Mouse (Mus musculus): ENCODE measurements around the gene Eed. TPM values are rescaled to one million over a fixed set of nuclear protein-coding genes. Genes with fewer than 3 reads are reported as not detected.

Gene Eed
- total RNA-seq, 1 experiment = 321 TPM

- Histone ChIP-seq H3K9ac (ENCODE audit: insufficient read depth, low read depth, low read length, poor library complexity, severe bottlenecking) (peak overlapping the region; percentile 99), H3K4me3 (ENCODE audit: insufficient read depth in 1 of 2, low read depth in 1 of 2, low read length in 2 of 2, poor library complexity in 1 of 2, severe bottlenecking in 1 of 2) (peak overlapping the region; percentile 78 to 91), H3K27ac (ENCODE audit: insufficient read depth, low read depth, low read length, poor library complexity, severe bottlenecking) (peak overlapping the region; percentile 100), H3K9me3 (ENCODE audit: control insufficient read depth, insufficient read depth, low read depth, low read length) (no peaks in the 10 kb centered on the region), H3K4me1 (ENCODE audit: control insufficient read depth in 2 of 2, insufficient read depth in 2 of 2, low read length in 2 of 2, poor library complexity in 1 of 2) (peaks cover 7 to 12% of the 10 kb centered on the region in 2 experiments; a peak in 3 of 4 replicates), H3K36me3 (ENCODE audit: control insufficient read depth, insufficient read depth, low read length, poor library complexity, severe bottlenecking) (peaks cover 9% of the 10 kb centered on the region)
- TF ChIP-seq ZNF384 (IDR thresholded peaks at IDR 0.05; ENCODE audit: low read depth, low read length) (peak; percentile 92), HCFC1 (IDR thresholded peaks at IDR 0.05; ENCODE audit: borderline replicate concordance, insufficient read depth, low read length) (no peak)
- no peak for DNase-seq (ENCODE audit: low read depth, low spot score)
- in situ Hi-C loops (cut with MboI; ENCODE audit: low sequenced_read_pairs in 2 of 2, unreplicated experiment in 2 of 2) = no loop called here
These were observed 1.2 kb downstream of the Eed start for GRCm38 (mm10) chr7:89979432-89980130.

- no peak overlapping the region; the same call in 1 of the 2 replicates for H3K9ac ChIP-seq (ENCODE audit: insufficient read depth, low read depth, low read length, poor library complexity, severe bottlenecking)
- no peak for DNase-seq (ENCODE audit: low read depth, low spot score)
- H3K27ac ChIP-seq (ENCODE audit: insufficient read depth, low read depth, low read length, poor library complexity, severe bottlenecking) = no peak overlapping the region; the same call in 1 of the 2 replicates
- no peaks in the 10 kb centered on the region for H3K9me3 ChIP-seq (ENCODE audit: control insufficient read depth, insufficient read depth, low read depth, low read length)
- in situ Hi-C loops (cut with MboI; ENCODE audit: low sequenced_read_pairs in 2 of 2, unreplicated experiment in 2 of 2) = no loop called here
- peaks cover 8 to 13% of the 10 kb centered on the region in 2 experiments; a peak in 3 of 4 replicates for H3K4me1 ChIP-seq (ENCODE audit: control insufficient read depth in 2 of 2, insufficient read depth in 2 of 2, low read length in 2 of 2, poor library complexity in 1 of 2)
- no peak for TF ChIP-seq ZC3H11A (IDR thresholded peaks at IDR 0.05; ENCODE audit: borderline replicate concordance, low read depth, low read length)
- peaks cover 28% of the 10 kb centered on the region for H3K36me3 ChIP-seq (ENCODE audit: control insufficient read depth, insufficient read depth, low read length, poor library complexity, severe bottlenecking)
- H3K4me3 ChIP-seq (ENCODE audit: insufficient read depth in 1 of 2, low read depth in 1 of 2, low read length in 2 of 2, poor library complexity in 1 of 2, severe bottlenecking in 1 of 2) = peak overlapping the region in 1 of 2 experiments; percentile 44; a peak in 1 of 4 replicates
These were observed 4.0 kb downstream of the Eed start for GRCm38 (mm10) chr7:89976796-89977195.

- no peak for TF ChIP-seq CHD2 (IDR thresholded peaks at IDR 0.05; ENCODE audit: low read depth, low read length)
- no peak for TF ChIP-seq ZC3H11A (IDR thresholded peaks at IDR 0.05; ENCODE audit: borderline replicate concordance, low read depth, low read length)
- TF ChIP-seq ZNF384 (IDR thresholded peaks at IDR 0.05; ENCODE audit: low read depth, low read length) = no peak
- Histone ChIP-seq H3K9me3 (ENCODE audit: control insufficient read depth, insufficient read depth, low read depth, low read length) (no peaks in the 10 kb centered on the region), H3K4me3 (ENCODE audit: insufficient read depth in 1 of 2, low read depth in 1 of 2, low read length in 2 of 2, poor library complexity in 1 of 2, severe bottlenecking in 1 of 2) (peak overlapping the region in 1 of 2 experiments; percentile 27; a peak in 1 of 4 replicates), H3K4me1 (ENCODE audit: control insufficient read depth in 2 of 2, insufficient read depth in 2 of 2, low read length in 2 of 2, poor library complexity in 1 of 2) (peaks cover 8 to 13% of the 10 kb centered on the region in 2 experiments; a peak in 3 of 4 replicates), H3K9ac (ENCODE audit: insufficient read depth, low read depth, low read length, poor library complexity, severe bottlenecking) (no peak overlapping the region; the same call in 1 of the 2 replicates), H3K27ac (ENCODE audit: insufficient read depth, low read depth, low read length, poor library complexity, severe bottlenecking) (peak overlapping the region; percentile 86; the same call in 1 of the 2 replicates), H3K36me3 (ENCODE audit: control insufficient read depth, insufficient read depth, low read length, poor library complexity, severe bottlenecking) (peaks cover 33% of the 10 kb centered on the region)
- peak; percentile 75 for DNase-seq (ENCODE audit: low read depth, low spot score)
- in situ Hi-C loops (cut with MboI; ENCODE audit: low sequenced_read_pairs in 2 of 2, unreplicated experiment in 2 of 2) = no loop called here
These were observed 5.2 kb downstream of the Eed start for GRCm38 (mm10) chr7:89975571-89975970.

GRCm38 (mm10) chr7:89967235-89967634 is 13.5 kb downstream of the Eed start:
- no peaks in the 10 kb centered on the region for H3K9me3 ChIP-seq (ENCODE audit: control insufficient read depth, insufficient read depth, low read depth, low read length)
- H3K9ac ChIP-seq (ENCODE audit: insufficient read depth, low read depth, low read length, poor library complexity, severe bottlenecking) = no peak overlapping the region
- H3K27ac ChIP-seq (ENCODE audit: insufficient read depth, low read depth, low read length, poor library complexity, severe bottlenecking) = no peak overlapping the region
- TF ChIP-seq CHD2 (IDR thresholded peaks at IDR 0.05; ENCODE audit: low read depth, low read length) (no peak), ZNF384 (IDR thresholded peaks at IDR 0.05; ENCODE audit: low read depth, low read length) (no peak), MAFK (IDR thresholded peaks at IDR 0.05; ENCODE audit: insufficient read depth, low read depth, low read length) (no peak), HCFC1 (IDR thresholded peaks at IDR 0.05; ENCODE audit: borderline replicate concordance, insufficient read depth, low read length) (no peak)
- no peak overlapping the region for H3K4me3 ChIP-seq (ENCODE audit: insufficient read depth in 1 of 2, low read depth in 1 of 2, low read length in 2 of 2, poor library complexity in 1 of 2, severe bottlenecking in 1 of 2)
- peaks cover 54% of the 10 kb centered on the region for H3K36me3 ChIP-seq (ENCODE audit: control insufficient read depth, insufficient read depth, low read length, poor library complexity, severe bottlenecking)
- in situ Hi-C loops (cut with MboI; ENCODE audit: low sequenced_read_pairs in 2 of 2, unreplicated experiment in 2 of 2) = loop anchor here in 1 of 2 experiments (25.0 kb wide), 1 partner anchor 470 kb away; the partner anchor contains the start of genes Ccdc89 and Crebzf
- no peak for DNase-seq (ENCODE audit: low read depth, low spot score)
- H3K4me1 ChIP-seq (ENCODE audit: control insufficient read depth in 2 of 2, insufficient read depth in 2 of 2, low read length in 2 of 2, poor library complexity in 1 of 2) = no peaks in the 10 kb centered on the region

- no peaks in the 10 kb centered on the region for H3K9me3 ChIP-seq (ENCODE audit: control insufficient read depth, insufficient read depth, low read depth, low read length)
- H3K27ac ChIP-seq (ENCODE audit: insufficient read depth, low read depth, low read length, poor library complexity, severe bottlenecking) = no peak overlapping the region
- no peak overlapping the region for H3K4me3 ChIP-seq (ENCODE audit: insufficient read depth in 1 of 2, low read depth in 1 of 2, low read length in 2 of 2, poor library complexity in 1 of 2, severe bottlenecking in 1 of 2)
- no peaks in the 10 kb centered on the region for H3K4me1 ChIP-seq (ENCODE audit: control insufficient read depth in 2 of 2, insufficient read depth in 2 of 2, low read length in 2 of 2, poor library complexity in 1 of 2)
- DNase-seq (ENCODE audit: low read depth, low spot score) = no peak
- TF ChIP-seq HCFC1 (IDR thresholded peaks at IDR 0.05; ENCODE audit: borderline replicate concordance, insufficient read depth, low read length) = no peak
- no peak for TF ChIP-seq ZNF384 (IDR thresholded peaks at IDR 0.05; ENCODE audit: low read depth, low read length)
- TF ChIP-seq MAFK (IDR thresholded peaks at IDR 0.05; ENCODE audit: insufficient read depth, low read depth, low read length) = no peak
- no peak for TF ChIP-seq ZC3H11A (IDR thresholded peaks at IDR 0.05; ENCODE audit: borderline replicate concordance, low read depth, low read length)
- no peak for TF ChIP-seq CHD2 (IDR thresholded peaks at IDR 0.05; ENCODE audit: low read depth, low read length)
- peaks cover 56% of the 10 kb centered on the region for H3K36me3 ChIP-seq (ENCODE audit: control insufficient read depth, insufficient read depth, low read length, poor library complexity, severe bottlenecking)
- in situ Hi-C loops (cut with MboI; ENCODE audit: low sequenced_read_pairs in 2 of 2, unreplicated experiment in 2 of 2) = loop anchor here in 1 of 2 experiments (25.0 kb wide), 1 partner anchor 471 kb away; the partner anchor contains the start of genes Ccdc89 and Crebzf
- no peak overlapping the region for H3K9ac ChIP-seq (ENCODE audit: insufficient read depth, low read depth, low read length, poor library complexity, severe bottlenecking)
These were observed 14.0 kb downstream of the Eed start for GRCm38 (mm10) chr7:89966771-89967170.
